Mouse (Mus musculus) heart, postnatal 0 days (tissue): ENCODE measurements around the gene Rnaseh2b.

Experiments
- CTCF ChIP-seq: IDR thresholded peaks from 2 replicates; pipeline ENCODE4 v1.5.1; 2016; ENCODE audit warnings: antibody characterized with exemption, control low read depth, low read depth
- EP300 ChIP-seq: IDR thresholded peaks from 2 replicates; pipeline ENCODE4 v1.6.1; 2016; ENCODE audit warnings: antibody characterized with exemption, low read depth

GRCm38 (mm10) chr14:62353372-62353771 lies 61.0 kb downstream of the Rnaseh2b start:
- TF ChIP-seq CTCF: no peak
- TF ChIP-seq EP300: no peak
